Mouse (Mus musculus) brain, embryonic 14.5 days (tissue): Measurements from ENCODE around the gene Gm11492.

Experiments
- CTCF ChIP-seq: fragments of 200-500 bp; IDR thresholded peaks from 2 replicates; pipeline ENCODE4 v1.5.1; 2012; ENCODE audit warnings: inconsistent platforms, mild to moderate bottlenecking, moderate library complexity, borderline replicate concordance; ENCODE audit not compliant: insufficient read depth, insufficient read length; ENCODE audit errors: extremely low read depth
- POLR2A ChIP-seq: fragments of 200-500 bp; IDR thresholded peaks from 2 replicates; pipeline ENCODE4 v1.6.1; 2012; ENCODE audit warnings: mild to moderate bottlenecking, inconsistent platforms, borderline replicate concordance; ENCODE audit not compliant: poor library complexity, insufficient read depth, insufficient read length, severe bottlenecking; ENCODE audit errors: extremely low read depth

- TF ChIP-seq CTCF = no peak
- no peak for TF ChIP-seq POLR2A
Observed at GRCm38 (mm10) chr11:87570743-87571142, 4.3 kb downstream of the Gm11492 start.
